Mouse (Mus musculus): ENCODE data around the gene Fhl3. TPM values are rescaled to one million over a fixed set of nuclear protein-coding genes. Genes with fewer than 3 reads are reported as not detected.

Gene Fhl3
- 0.23 TPM for polyA plus RNA-seq (2017; shearing (Covaris generic))

DNA sequence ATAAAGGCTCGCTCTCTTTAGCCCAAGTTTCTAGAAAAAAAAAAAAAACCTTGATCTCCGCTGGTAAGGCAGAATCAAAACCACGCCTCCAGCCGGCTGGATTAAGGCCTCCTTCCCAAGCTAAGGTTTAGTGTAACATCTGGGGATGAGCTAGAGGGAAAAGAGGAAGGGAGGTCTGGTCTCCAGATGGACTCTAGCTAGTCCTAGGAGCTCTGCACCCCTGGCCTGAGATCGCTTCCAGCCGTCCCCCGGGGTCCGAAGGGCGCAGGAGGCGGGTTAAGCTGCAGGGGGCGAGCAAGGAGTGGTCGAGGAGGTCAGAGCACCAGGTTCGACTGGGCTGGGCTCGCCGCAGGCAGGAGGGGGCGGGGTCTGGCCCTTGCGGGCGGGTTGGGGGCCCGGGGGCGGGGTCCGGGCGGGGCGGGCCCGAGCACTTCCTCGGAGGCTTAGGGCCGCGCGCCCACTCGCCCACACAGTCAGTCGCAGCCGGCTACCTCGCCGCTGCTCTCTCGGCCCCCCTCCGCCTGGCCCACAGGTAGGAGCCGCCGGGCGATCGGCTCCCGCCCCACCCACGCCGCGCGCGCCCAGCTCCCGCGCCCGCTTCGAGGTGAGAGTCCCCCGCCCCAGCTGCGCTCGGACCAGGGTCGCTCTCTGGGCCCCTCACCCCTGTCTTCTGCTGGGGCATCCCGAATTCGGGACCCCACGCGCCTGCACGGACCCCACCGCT is at the start of gene Fhl3:
Gene Fhl3, plus strand, starts transcription at position 454 of the 724 bp plus-strand sequence.

GRCm38 (mm10) chr4:124656518-124656853 is 44.0 kb upstream of the Fhl3 start, which contains the start of gene Pou3f1:
Gene Pou3f1 (plus strand): TSS chr4:124656807.

DNA sequence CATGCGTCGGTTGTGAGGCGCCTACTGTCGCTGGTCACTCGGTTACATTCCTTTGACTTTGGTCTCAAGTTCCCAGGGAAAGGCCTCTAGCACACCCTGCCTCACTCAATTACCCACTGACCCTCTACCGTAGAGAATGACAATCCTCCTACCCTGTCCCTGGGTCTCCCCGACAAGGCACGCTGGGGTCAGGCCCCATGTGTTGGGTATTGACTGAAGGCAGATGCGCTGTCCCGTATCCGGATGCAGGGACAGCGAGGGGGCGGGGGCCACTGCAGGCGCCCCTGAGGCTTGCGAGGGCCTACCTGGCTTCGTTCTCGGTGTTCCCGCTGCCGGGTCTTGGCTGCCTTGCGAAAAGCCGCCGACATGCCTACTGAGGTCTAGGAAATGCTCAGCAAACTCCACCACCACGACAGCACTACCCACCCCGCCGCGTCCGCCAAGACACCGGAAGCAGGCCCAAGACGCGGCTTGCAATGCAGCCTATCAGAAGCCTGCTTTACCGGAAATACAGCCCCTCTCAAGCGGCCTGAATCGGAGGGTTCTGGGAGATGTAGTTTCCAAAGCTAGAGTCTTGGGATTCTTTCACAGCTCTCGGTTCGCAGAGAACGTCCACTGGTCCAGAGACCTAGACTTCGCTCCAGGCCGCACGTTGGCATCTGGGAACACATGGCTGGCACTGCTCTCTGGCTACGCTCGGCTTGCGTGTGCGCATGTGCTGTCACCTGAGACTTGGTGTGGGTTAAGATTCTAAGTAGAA is 7.2 kb upstream of the Fhl3 start, which contains the start of gene Utp11:
Gene Utp11, minus strand, starts transcription at position 466 of the 760 bp plus-strand sequence.

DNA sequence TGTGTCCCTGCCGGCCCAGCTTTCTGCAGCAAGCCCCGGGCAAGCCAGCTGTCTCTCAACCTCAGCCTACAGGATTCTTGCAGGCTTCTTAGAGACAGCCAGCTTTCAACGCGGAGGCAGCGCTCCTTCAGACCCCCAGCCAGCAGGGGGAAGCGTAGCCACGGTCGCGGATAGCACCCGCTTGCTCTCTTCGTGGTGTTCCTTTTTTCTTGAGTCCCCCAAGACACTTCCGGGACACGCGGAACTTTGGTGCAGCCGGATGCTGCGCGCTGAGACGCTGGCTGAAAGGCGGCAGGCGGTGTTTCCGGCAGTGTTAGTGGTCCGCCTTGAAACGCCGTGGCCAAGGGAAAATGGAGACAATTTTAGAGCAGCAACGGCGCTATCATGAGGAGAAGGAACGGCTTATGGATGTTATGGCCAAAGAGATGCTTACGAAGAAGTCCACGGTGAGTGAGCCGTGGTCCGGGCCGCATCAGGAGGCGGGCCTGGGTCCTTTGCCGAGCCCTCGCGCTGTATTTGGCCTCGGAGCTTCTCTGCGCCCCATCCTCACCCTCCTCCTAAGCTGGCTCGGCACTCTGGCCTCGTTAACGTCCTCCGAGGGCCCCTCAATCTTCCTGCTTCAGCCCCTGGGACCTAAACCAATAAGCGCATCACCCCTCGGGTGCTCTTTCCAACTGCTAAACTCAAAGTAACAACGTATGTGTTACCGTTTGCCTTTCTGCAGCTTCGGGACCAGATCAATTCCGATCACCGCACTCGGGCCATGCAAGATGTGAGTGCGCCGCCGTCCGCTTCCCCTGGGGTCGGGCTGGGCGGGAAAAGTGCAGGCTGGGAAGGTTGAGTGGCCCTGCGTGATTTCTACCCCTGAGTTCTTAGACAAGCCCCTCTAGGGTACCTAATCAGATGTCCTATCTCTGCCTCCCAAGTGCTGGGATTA is 14.3 kb downstream of the Fhl3 start, which contains the start of gene Sf3a3:
Gene Sf3a3, plus strand, starts transcription at position 232 of the 937 bp plus-strand sequence.

GRCm38 (mm10) chr4:124741376-124742343 is 41.2 kb downstream of the Fhl3 start, which contains the start of gene Inpp5b:
Gene Inpp5b (plus strand): TSS chr4:124741850.

Other genes starting within 250 kb of the Fhl3 start
- 1.6 TPM for gene 3100002H09Rik, start 89.9 kb upstream of the Fhl3 start, polyA plus RNA-seq (2017; shearing (Covaris generic))
- 0.87 TPM for gene Pou3f1, start 43.9 kb upstream of the Fhl3 start, polyA plus RNA-seq (2017; shearing (Covaris generic))
- 34.9 TPM for gene Utp11, start 7.1 kb upstream of the Fhl3 start, polyA plus RNA-seq (2017; shearing (Covaris generic))
- gene Sf3a3, start 14.1 kb downstream of the Fhl3 start, polyA plus RNA-seq (2017; shearing (Covaris generic)) = 77.3 TPM
- gene Inpp5b, start 41.1 kb downstream of the Fhl3 start, polyA plus RNA-seq (2017; shearing (Covaris generic)) = 118 TPM
- 17.0 TPM for gene Mtf1, start 101.4 kb downstream of the Fhl3 start, polyA plus RNA-seq (2017; shearing (Covaris generic))
- gene Yrdc, start 150.0 kb downstream of the Fhl3 start, polyA plus RNA-seq (2017; shearing (Covaris generic)) = 182 TPM
- gene 1110065P20Rik, start 150.5 kb downstream of the Fhl3 start, polyA plus RNA-seq (2017; shearing (Covaris generic)) = 20.4 TPM
- 2.6 TPM for gene Maneal, start 161.5 kb downstream of the Fhl3 start, polyA plus RNA-seq (2017; shearing (Covaris generic))
- 0.55 TPM for gene Epha10, start 180.2 kb downstream of the Fhl3 start, polyA plus RNA-seq (2017; shearing (Covaris generic))
- 8.6 TPM for gene 9930104L06Rik, start 236.3 kb downstream of the Fhl3 start, polyA plus RNA-seq (2017; shearing (Covaris generic))
- gene Cdca8, start 238.6 kb downstream of the Fhl3 start, polyA plus RNA-seq (2017; shearing (Covaris generic)) = 2.3 TPM

All from effector memory CD4-positive, alpha-beta T cell, adult 7 months (primary cell).